Mouse (Mus musculus) testis, adult 10 weeks (tissue): ENCODE results near the gene Tbx18. TPM values are rescaled to one million over a fixed set of nuclear protein-coding genes. Genes with fewer than 3 reads are reported as not detected.

Experiments used
- polyA plus RNA-seq: library from polyadenylated mRNA; stranded (reverse); fragments of 350-450 nt; fragmentation: Illumina TruSeq; extraction: RNeasy Lipid Tissue Mini Kit (QIAGEN cat#74804); gene quantifications from one replicate; pipeline ENCODE4 v1.2.3, GENCODE M21; 2014; ENCODE audit warnings: low read depth, low replicate concordance

Gene Tbx18
- polyA plus RNA-seq: 3.2 TPM

DNA sequence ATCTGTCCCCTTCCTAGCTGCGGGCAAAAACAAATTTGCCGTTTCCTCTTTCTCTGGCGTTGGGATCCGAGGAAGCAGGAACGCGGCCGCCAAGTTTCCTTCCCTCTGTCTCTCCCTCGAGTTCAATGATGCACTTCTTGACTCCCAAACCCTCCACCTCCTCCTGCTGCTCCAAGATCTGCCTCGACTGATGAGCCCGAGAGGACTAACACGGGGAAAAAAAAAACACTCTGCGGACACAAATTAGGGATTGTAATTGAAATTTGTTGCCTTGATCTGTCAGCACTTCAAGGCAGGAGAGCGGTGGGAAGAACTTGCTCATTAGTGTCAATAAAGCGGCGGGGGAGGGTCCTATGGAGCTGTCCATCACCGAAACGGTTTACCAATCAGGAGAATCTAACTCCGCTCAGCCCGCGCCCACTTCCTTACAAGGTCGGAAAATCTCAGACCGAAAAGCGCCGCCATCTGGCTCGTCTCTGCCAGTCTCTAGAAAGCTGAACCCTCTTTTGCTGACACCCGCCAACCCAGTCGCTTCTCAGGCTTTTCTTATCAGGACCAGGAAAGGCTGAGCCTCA, at the start of gene Tbx18:
Gene Tbx18, minus strand, starts transcription at position 300 of the 575 bp plus-strand sequence.

